Mouse (Mus musculus) ES-E14 (cell line): Measurements from ENCODE around the gene Gm28035.

Source experiments
- HCFC1 ChIP-seq: IDR thresholded peaks from 2 replicates; pipeline ENCODE4 v1.6.1; 2012; ENCODE audit warnings: low read length, inconsistent platforms, borderline replicate concordance; ENCODE audit not compliant: insufficient read depth
- ZC3H11A ChIP-seq: IDR thresholded peaks from 2 replicates; pipeline ENCODE4 v1.6.1; 2012; ENCODE audit warnings: low read depth, mild to moderate bottlenecking, inconsistent platforms, low read length, borderline replicate concordance

GRCm38 (mm10) chr2:30287027-30287373, 46.6 kb downstream of the Gm28035 start:
- no peak for TF ChIP-seq HCFC1
- TF ChIP-seq ZC3H11A: no peak
